Mouse (Mus musculus): ENCODE data around the gene Trip10. TPM values are rescaled to one million over a fixed set of nuclear protein-coding genes. Genes with fewer than 3 reads are reported as not detected.
"Not testable (repeated sequence)": the region's sequence is repeated elsewhere in the genome, so short reads cannot be mapped to it uniquely, and the experiment has no call there.

The Trip10 gene
- total RNA-seq, 2 experiments from 2014 or later = 45.6 to 46.9 TPM

- DNase-seq = peak; percentile 75
Observed at GRCm38 (mm10) chr17:57264972-57265945, 16.0 kb downstream of the Trip10 start.

GRCm38 (mm10) chr17:57267556-57268126 lies 18.4 kb downstream of the Trip10 start:
- DNase-seq = no peak

GRCm38 (mm10) chr17:57271301-57271700 lies 22.0 kb downstream of the Trip10 start:
- DNase-seq = no peak

- DNase-seq = no peak
Observed at GRCm38 (mm10) chr17:57273846-57274245, 24.6 kb downstream of the Trip10 start.

- no peak for DNase-seq
Observed at GRCm38 (mm10) chr17:57274686-57275085, 25.4 kb downstream of the Trip10 start.

- DNase-seq = peak; percentile 88
Observed at GRCm38 (mm10) chr17:57275111-57275996, 26.1 kb downstream of the Trip10 start.

GRCm38 (mm10) chr17:57275997-57276351 lies 26.7 kb downstream of the Trip10 start:
- no peak for DNase-seq

GRCm38 (mm10) chr17:57276634-57277121 lies 27.4 kb downstream of the Trip10 start:
- peak; percentile 74 for DNase-seq

GRCm38 (mm10) chr17:57277598-57278261 lies 28.5 kb downstream of the Trip10 start:
- not testable (repeated sequence) for DNase-seq

- DNase-seq = no peak
Observed at GRCm38 (mm10) chr17:57278537-57278936, 29.3 kb downstream of the Trip10 start.

GRCm38 (mm10) chr17:57278943-57279590 lies 29.8 kb downstream of the Trip10 start, which contains the start of gene Vav1:
Gene Vav1, plus strand, starts transcription at chr17:57279100.
- no peak for DNase-seq

GRCm38 (mm10) chr17:57279591-57280224 lies 30.5 kb downstream of the Trip10 start:
- DNase-seq = no peak

GRCm38 (mm10) chr17:57280411-57280810 lies 31.2 kb downstream of the Trip10 start:
- no peak for DNase-seq

- no peak for DNase-seq
Observed at GRCm38 (mm10) chr17:57283906-57284305, 34.7 kb downstream of the Trip10 start.

GRCm38 (mm10) chr17:57285077-57285476 lies 35.8 kb downstream of the Trip10 start:
- DNase-seq = no peak

- no peak for DNase-seq
Observed at GRCm38 (mm10) chr17:57286718-57287355, 37.6 kb downstream of the Trip10 start.

- DNase-seq = no peak
Observed at GRCm38 (mm10) chr17:57289252-57289651, 40.0 kb downstream of the Trip10 start.

GRCm38 (mm10) chr17:57290001-57290670 lies 40.9 kb downstream of the Trip10 start:
- no peak for DNase-seq

GRCm38 (mm10) chr17:57290671-57291055 lies 41.4 kb downstream of the Trip10 start:
- no peak for DNase-seq

GRCm38 (mm10) chr17:57292302-57292701 lies 43.0 kb downstream of the Trip10 start:
- no peak for DNase-seq
